8 mouse cellular contexts compared by ENCODE assay signal in the genomic region with DNA sequence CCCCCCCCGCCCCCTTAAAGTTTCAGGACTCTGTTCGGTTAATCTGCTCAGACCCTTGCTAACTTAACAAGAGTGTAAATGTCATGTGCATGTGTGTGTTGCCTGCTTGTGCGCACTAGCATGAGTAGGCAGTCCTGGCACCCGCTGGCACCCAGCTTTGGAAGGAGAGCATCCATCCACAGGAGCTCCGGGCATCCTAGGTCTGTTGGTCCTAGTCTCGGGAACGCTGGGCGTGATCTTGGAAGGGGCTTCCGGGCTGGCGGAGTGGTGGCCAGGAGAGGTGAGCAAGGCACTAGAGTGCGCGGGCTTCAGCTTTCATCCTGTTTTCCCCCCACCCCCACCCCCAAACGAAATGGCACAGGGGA. TPM values are rescaled to one million over a fixed set of nuclear protein-coding genes. Genes with fewer than 3 reads are reported as not detected.
DNase-seq lines count a peak whose midpoint lies in the region; ATAC-seq and TF ChIP-seq lines count a peak whose summit lies in the region.

A gene (plus strand): TSS at position 144 of the 365 bp plus-strand sequence.

- peaks cover 4% of the 10 kb centered on the region for H3K4me1 ChIP-seq in ES-Bruce4 (ENCODE audit: control insufficient read depth, insufficient read depth, low read length)
- H3K4me1 ChIP-seq in embryonic facial prominence, embryonic 11.5 days (ENCODE audit: control insufficient read depth, insufficient read depth, low read length) = no peaks in the 10 kb centered on the region
- no peaks in the 10 kb centered on the region for H3K4me1 ChIP-seq in lung, embryonic 14.5 days (ENCODE audit: insufficient read depth)
- H3K4me1 ChIP-seq in olfactory bulb, adult 2 months (ENCODE audit: control insufficient read depth, insufficient read depth, low read length) = peaks cover 6% of the 10 kb centered on the region; the same call in 1 of the 2 replicates

- H3K27ac ChIP-seq in ES-Bruce4 (ENCODE audit: insufficient read depth, low read length) = peak within 1 kb of the TSS; percentile 87
- H3K27ac ChIP-seq in embryonic facial prominence, embryonic 11.5 days (replicated peaks; ENCODE audit: low read depth, low read length) = peak within 1 kb of the TSS; percentile 96
- H3K27ac ChIP-seq in lung, embryonic 14.5 days (ENCODE audit: low read depth) = peak within 1 kb of the TSS; percentile 95
- H3K27ac ChIP-seq in olfactory bulb, adult 2 months (ENCODE audit: insufficient read depth, low read depth, low read length) = peak within 1 kb of the TSS; percentile 88

- TF ChIP-seq CTCF in ES-Bruce4 (IDR thresholded peaks at IDR 0.05; ENCODE audit: low read depth, low read length) = no peak
- no peak for TF ChIP-seq CTCF in lung, embryonic 14.5 days (IDR thresholded peaks at IDR 0.05; ENCODE audit: low read depth)
- TF ChIP-seq CTCF in olfactory bulb, adult 2 months (IDR thresholded peaks at IDR 0.05; ENCODE audit: insufficient read depth, low read depth, low read length) = no peak

- peak within 1 kb of the TSS; percentile 87 for H3K4me2 ChIP-seq in embryonic facial prominence, embryonic 11.5 days (ENCODE audit: low read depth, low read length)
- H3K4me2 ChIP-seq in lung, embryonic 14.5 days = peak within 1 kb of the TSS; percentile 92

- TF ChIP-seq EP300 in ES-Bruce4 (IDR thresholded peaks at IDR 0.05; ENCODE audit: insufficient read depth, low read depth, low read length) = no peak

- peak within 1 kb of the TSS; percentile 85 for H3K9ac ChIP-seq in ES-Bruce4 (ENCODE audit: low read depth, poor library complexity, severe bottlenecking)
- H3K9ac ChIP-seq in embryonic facial prominence, embryonic 11.5 days (replicated peaks; ENCODE audit: low read length) = peak within 1 kb of the TSS; percentile 82
- peak within 1 kb of the TSS; percentile 65 for H3K9ac ChIP-seq in lung, embryonic 14.5 days

- DNase-seq in adrenal gland, adult 18-20 months (ENCODE audit: low spot score in 2 of 2) = peak; percentile 40 to 47
- DNase-seq in embryonic facial prominence, embryonic 11.5 days (ENCODE audit: low spot score) = peak; percentile 72
- DNase-seq in heart, postnatal 4 days = peak; percentile 49
- DNase-seq in layer of hippocampus, adult 8-10 months (ENCODE audit: low spot score in 2 of 2) = peak; percentile 35 to 48
- DNase-seq in lung, embryonic 14.5 days = peak; percentile 68
- DNase-seq in c-Kit-positive CD71-positive TER-119-positive erythroid progenitor cells, embryonic 14.5 days (ENCODE audit: low spot score) = no peak

- no peaks in the 10 kb centered on the region for H3K27me3 ChIP-seq in ES-Bruce4 (ENCODE audit: control insufficient read depth, insufficient read depth, low read length, poor library complexity, severe bottlenecking)
- H3K27me3 ChIP-seq in embryonic facial prominence, embryonic 11.5 days (ENCODE audit: control insufficient read depth, insufficient read depth, low read length) = no peaks in the 10 kb centered on the region
- no peaks in the 10 kb centered on the region for H3K27me3 ChIP-seq in lung, embryonic 14.5 days (ENCODE audit: insufficient read depth, low read length)

- ATAC-seq in embryonic facial prominence, embryonic 11.5 days (replicated peaks; ENCODE audit: insufficient number of reproducible peaks, low FRiP score, low TSS enrichment, low read depth) = peak; percentile 78
- ATAC-seq in lung, embryonic 14.5 days (ENCODE audit: insufficient read depth) = peak; percentile 74

- H3K36me3 ChIP-seq in ES-Bruce4 (ENCODE audit: control insufficient read depth, insufficient read depth, low read length, poor library complexity, severe bottlenecking) = no peaks in the 10 kb centered on the region; the same call in 1 of the 2 replicates
- H3K36me3 ChIP-seq in embryonic facial prominence, embryonic 11.5 days (replicated peaks; ENCODE audit: control insufficient read depth, insufficient read depth, low read depth, low read length) = no peaks in the 10 kb centered on the region
- no peaks in the 10 kb centered on the region for H3K36me3 ChIP-seq in lung, embryonic 14.5 days (ENCODE audit: insufficient read depth)

- TF ChIP-seq POLR2A in ES-Bruce4 (IDR thresholded peaks at IDR 0.05; ENCODE audit: insufficient read depth, low read length) = no peak
- no peak for TF ChIP-seq POLR2A in olfactory bulb, adult 2 months (IDR thresholded peaks at IDR 0.05; ENCODE audit: insufficient read depth, low read depth, low read length)

- H3K4me3 ChIP-seq in ES-Bruce4 (ENCODE audit: low read depth, low read length) = peak within 1 kb of the TSS; percentile 96
- H3K4me3 ChIP-seq in embryonic facial prominence, embryonic 11.5 days (ENCODE audit: low read depth, low read length) = peak within 1 kb of the TSS; percentile 64
- peak within 1 kb of the TSS; percentile 56 for H3K4me3 ChIP-seq in lung, embryonic 14.5 days (ENCODE audit: low read depth, low read length)
- H3K4me3 ChIP-seq in olfactory bulb, adult 2 months (ENCODE audit: insufficient read depth, low read depth, low read length) = peak within 1 kb of the TSS; percentile 85

- H3K9me3 ChIP-seq in ES-Bruce4 (replicated peaks; ENCODE audit: control insufficient read depth, insufficient read depth, low read length, poor library complexity, severe bottlenecking) = peaks cover 11% of the 10 kb centered on the region
- no peaks in the 10 kb centered on the region for H3K9me3 ChIP-seq in embryonic facial prominence, embryonic 11.5 days (replicated peaks; ENCODE audit: control insufficient read depth, low read length)
- no peaks in the 10 kb centered on the region for H3K9me3 ChIP-seq in lung, embryonic 14.5 days (ENCODE audit: low read depth, low read length)

- 0% methylated on average over 13 of the region's 13 CpGs for WGBS in embryonic facial prominence, embryonic 11.5 days
- WGBS in lung, embryonic 14.5 days = under 1% methylated on average over 13 of the region's 13 CpGs
- WGBS in olfactory bulb, adult 2 months = under 1% methylated on average over 13 of the region's 13 CpGs

RNA-seq across cellular contexts. Expression of the gene that starts here (rescaled TPM):
- polyA plus RNA-seq in ES-Bruce4 (2011; ENCODE audit: insufficient read depth, insufficient read length, low read depth, missing spikeins) = 80.4 and 83.7 TPM in 2 replicates
- 10 to 100 TPM; 33.2 to 54.3 TPM for total RNA-seq in adrenal gland, adult 18-20 months (2021)
- polyA plus RNA-seq in embryonic facial prominence, embryonic 11.5 days (2014; fragmentation: Nextera tagmentation; extraction: Ambion mirVana) = 17.5 and 21.0 TPM in 2 replicates
- 1 to 10 TPM; 7.8 to 8.9 TPM for total RNA-seq in heart, postnatal 4 days (2021)
- total RNA-seq in layer of hippocampus, adult 8-10 months (2022) = 10 to 100 TPM; 63.1 to 76.5 (median 71.2) TPM
- polyA plus RNA-seq in lung, embryonic 14.5 days (2014; fragmentation: Nextera tagmentation; extraction: Ambion mirVana) = 27.4 and 28.2 TPM in 2 replicates
- not detected in 2 replicates for polyA plus RNA-seq in olfactory bulb, adult 2 months (2012; ENCODE audit: insufficient read depth, insufficient read length, low replicate concordance, missing spikeins)
